Mouse (Mus musculus) megakaryocyte progenitor cell, adult 5-6 weeks (primary cell): ENCODE measurements around the gene Mzf1. TPM values are rescaled to one million over a fixed set of nuclear protein-coding genes. Genes with fewer than 3 reads are reported as not detected.

Source experiments
- ATAC-seq: replicated peaks from 2 replicates; pipeline ENCODE4 v1.8.0; 2016; ENCODE audit warnings: mild to moderate bottlenecking, moderate TSS enrichment, inconsistent platforms; ENCODE audit not compliant: poor library complexity
- total RNA-seq, 2 experiments: library from RNA; stranded (forward) in 1 of 2; stranded (reverse) in 1 of 2; fragments of 157-497, 149-512 nt in 1 of 2; fragments of 200-1000 nt in 1 of 2; gene quantifications; 2 replicates each; pipeline versions ENCODE4 v1.2.3 to v1.2.4; 2015 to 2017

Mzf1 gene
- total RNA-seq (2015): 0.37 and 1.1 TPM in 2 replicates
- total RNA-seq (2017): 0.25 and 1.1 TPM in 2 replicates

GRCm38 (mm10) chr7:13054287-13055010 is at the start of gene Mzf1:
Gene Mzf1, minus strand, starts transcription at chr7:13054764.
- peak; percentile 89 for ATAC-seq

DNA sequence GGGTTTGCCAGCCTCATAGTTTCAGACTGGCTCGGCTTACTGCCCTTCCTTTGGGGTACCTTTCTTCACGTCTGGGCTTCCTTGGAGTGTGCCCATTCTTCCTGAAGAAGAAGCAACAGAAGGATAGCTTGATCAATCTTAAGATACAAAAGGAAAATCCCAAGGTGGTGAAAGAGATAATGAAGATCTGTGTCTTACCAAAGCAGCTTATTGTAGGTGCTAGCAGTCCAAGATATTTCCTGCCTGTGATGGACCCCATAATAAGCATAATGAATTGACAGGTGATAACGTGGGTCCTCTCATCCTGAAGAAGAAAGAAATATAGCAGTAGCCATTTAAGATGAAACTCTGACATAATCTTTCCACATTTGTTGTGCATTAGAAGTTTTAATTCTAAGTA is 40.5 kb upstream of the Mzf1 start, which contains the start of gene Vmn1r85:
Vmn1r85 (minus strand) TSS at position 101 of the 400 bp plus-strand sequence.
- ATAC-seq: no peak

- no peak for ATAC-seq
These were observed 17.7 kb upstream of the Mzf1 start for GRCm38 (mm10) chr7:13072293-13072692.

DNA sequence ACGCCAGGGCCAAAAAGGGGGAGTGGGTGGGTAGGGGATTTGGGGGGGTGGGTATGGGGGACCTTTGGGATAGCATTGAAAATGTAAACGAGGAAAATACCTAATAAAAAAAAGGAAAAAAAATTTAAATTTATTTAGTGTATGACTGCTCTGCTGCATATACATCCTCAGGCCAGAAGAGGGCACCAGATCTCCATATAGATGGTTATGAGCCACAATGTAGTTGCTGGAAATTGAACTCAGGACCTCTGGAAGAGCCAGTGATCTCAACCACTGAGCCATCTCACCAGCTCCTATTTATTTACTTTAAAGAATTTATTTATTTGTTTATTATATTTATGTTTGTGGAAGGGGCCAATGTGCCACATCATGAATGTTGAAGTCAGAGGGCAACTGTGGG is 8.8 kb upstream of the Mzf1 start:
- peak; percentile 74 for ATAC-seq

DNA sequence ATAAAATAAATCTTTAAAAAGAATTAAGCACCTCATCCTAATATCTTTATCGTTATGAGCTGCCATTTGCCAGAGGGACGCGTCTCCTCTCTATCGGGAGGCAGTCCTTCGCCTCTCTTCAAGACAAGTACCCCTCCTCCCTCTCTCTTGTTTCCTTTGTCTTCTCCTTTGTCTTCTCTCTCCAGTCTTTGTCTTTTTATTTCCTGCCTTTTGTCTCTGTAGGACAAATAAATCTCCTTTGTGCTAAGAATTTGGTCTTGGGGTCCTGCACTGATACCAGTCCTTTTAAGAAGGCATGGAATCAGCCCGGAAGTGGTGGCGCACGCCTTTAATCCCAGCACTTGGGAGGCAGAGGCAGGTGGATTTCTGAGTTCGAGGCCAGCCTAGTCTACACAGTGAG is 5.0 kb upstream of the Mzf1 start:
- no peak for ATAC-seq

- no peak for ATAC-seq
These were observed 2.5 kb upstream of the Mzf1 start for GRCm38 (mm10) chr7:13056913-13057700.

DNA sequence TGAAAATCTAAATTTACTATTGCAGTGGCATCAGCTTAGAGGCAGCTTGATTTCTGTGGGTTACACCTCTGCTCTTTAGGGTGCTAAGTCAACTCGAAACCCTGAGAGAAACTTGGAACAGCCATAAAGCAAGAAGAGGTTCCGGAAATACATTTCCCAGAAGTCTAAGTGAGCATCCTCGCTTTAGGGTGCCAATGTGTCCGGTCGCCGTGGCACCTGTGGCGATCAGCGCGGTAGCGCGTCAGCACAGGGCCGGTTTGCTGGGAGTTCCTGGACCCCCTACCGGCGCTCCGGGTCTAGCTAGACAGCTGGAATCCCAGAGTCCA is 640 bp downstream of the Mzf1 start:
- no peak for ATAC-seq

- no peak for ATAC-seq
These were observed 1.1 kb downstream of the Mzf1 start for GRCm38 (mm10) chr7:13053501-13053900.

- no peak for ATAC-seq
These were observed 1.6 kb downstream of the Mzf1 start for GRCm38 (mm10) chr7:13053001-13053400.

DNA sequence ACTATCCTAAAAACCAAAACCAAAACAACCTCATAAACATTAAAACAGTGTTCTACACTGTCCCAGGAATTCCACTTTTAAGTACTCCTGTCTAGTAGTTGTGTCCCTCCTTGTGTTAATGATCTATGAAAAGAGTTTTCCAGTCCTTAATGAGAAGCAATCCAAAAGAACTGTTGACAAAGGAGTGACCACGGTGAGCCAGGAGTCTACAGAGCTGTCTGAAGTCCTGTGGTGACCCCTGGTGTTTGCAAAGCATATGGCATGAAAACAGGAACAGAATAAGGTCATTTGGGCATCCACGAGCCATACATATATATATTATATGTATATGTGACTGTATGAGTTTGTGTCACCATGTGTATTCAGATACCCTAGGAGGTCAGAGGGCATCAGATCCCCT is 8.5 kb downstream of the Mzf1 start:
- peak; percentile 81 for ATAC-seq

DNA sequence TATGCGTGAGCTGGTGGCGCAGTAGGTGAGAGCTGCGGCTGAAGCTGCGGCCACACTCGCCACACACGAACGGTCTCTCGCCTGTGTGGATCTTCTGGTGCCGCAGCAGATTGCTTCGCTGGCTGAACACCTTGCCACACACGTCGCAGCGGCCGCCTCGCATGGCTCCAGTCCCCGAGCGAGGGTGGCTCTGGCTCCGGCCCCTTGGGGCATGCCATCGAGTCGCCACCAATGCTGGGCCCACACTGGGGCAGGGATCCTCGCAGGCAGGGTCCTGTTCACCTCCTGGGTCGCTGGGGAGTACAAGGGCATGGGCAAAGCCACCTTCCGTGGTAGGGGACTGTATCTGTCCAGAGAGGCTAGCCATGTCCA is 10.3 kb downstream of the Mzf1 start:
- ATAC-seq: no peak

DNA sequence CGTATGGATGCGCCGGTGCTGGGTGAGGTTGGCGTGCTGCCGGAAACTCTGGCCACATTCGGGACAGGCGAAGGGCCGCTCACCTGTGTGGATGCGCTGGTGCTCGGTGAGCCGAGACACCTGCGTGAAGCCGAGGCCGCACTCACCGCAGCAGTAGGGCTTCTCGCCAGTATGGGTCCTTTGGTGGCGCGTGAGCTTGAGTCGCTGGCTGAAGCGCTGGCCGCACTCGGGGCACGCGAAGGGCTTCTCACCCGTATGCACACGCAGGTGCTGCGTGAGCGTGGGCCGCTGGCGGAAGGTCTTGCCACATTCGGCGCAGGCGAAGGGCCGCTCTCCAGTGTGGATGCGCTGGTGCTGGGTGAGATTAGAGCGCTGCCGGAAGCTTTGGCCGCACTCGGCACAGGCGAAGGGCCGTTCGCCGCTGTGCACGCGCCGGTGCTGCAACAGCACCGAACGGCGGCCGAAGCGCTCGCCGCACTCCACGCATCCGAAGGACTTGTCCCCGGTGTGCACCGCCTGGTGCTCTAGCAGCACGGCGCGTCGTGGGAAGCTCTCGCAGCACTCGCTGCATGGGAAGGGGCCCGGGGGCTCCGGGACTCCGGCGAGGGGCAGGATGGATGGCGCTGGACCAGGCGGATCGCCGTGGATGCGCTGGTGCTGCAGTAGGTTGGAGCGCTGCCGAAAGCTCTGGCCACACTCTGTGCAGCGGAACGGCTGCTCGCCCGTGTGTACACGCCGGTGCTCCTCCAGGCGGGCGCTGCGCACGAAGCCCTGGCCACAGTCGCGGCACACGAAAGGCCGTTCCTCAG is 10.9 kb downstream of the Mzf1 start:
- ATAC-seq: peak; percentile 33

DNA sequence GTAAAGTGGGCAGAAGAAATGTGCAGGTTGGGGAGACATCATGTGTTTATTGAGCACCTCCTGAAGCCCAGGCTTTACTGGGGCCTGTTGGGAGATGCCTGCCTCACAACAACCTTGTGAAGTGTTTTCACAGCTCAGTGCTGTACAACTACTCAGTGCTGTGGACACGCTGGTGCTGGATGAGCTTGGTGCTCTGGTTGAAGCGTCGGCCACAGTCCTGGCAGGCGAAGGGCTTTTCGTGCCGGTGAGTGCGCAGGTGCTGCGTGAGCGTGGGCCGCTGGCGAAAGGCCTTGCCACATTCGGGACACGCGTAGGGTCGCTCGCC is 11.5 kb downstream of the Mzf1 start:
- no peak for ATAC-seq

GRCm38 (mm10) chr7:13042511-13042910 is 12.1 kb downstream of the Mzf1 start:
- ATAC-seq: no peak

DNA sequence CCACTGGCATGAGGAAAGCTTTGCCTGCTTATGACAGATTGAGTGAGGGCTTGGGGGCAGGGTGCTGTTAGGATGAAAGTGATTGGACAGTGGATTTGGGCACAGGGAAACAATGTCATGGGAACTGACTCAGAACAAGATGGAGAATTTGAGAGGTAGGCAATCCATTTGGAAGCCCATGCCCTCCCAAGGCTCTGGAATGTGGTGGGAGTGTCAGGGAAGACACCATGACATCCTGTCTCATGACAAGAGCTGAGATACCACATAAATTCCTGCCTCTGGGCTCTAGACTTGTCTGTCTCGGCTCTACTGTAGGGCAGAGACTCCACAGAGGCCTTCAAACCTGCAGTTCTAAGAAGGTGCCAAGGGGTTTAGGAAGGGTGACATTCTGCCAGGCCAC is 13.3 kb downstream of the Mzf1 start:
- no peak for ATAC-seq

GRCm38 (mm10) chr7:13039181-13039580 is 15.4 kb downstream of the Mzf1 start:
- ATAC-seq: no peak

DNA sequence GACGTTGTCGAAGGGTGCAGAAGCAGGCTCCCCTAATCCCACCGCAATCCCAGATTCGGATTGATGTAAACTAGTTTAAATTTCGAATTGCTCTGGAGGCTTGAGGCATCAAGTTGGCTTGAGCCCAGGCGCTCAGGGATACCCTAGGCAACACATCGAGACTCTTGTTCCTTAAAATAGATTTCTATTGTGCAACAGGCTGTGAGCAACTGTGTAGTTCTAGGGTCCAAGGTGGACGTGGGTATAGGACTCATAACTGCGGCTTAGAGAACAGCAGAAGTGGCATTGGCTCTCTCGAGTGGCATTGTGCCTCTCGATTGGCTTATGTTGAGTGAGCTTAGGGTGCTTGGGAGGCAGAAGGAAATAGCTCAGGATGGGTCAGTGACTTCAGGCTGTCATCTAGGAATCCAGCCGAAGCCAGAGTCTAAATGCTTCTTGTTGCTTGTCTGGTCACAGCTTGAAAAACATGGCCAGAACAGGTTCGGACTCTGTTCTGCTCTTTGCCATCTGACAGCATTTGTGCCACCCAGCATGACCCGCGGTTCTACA is 15.9 kb downstream of the Mzf1 start:
- ATAC-seq: peak; percentile 24

- peak; percentile 51 for ATAC-seq
These were observed 16.5 kb downstream of the Mzf1 start, which contains the start of gene Ube2m for GRCm38 (mm10) chr7:13037901-13038555. Gene Ube2m, minus strand, starts transcription at chr7:13038275.

GRCm38 (mm10) chr7:13037366-13037765 is 17.2 kb downstream of the Mzf1 start:
- no peak for ATAC-seq

DNA sequence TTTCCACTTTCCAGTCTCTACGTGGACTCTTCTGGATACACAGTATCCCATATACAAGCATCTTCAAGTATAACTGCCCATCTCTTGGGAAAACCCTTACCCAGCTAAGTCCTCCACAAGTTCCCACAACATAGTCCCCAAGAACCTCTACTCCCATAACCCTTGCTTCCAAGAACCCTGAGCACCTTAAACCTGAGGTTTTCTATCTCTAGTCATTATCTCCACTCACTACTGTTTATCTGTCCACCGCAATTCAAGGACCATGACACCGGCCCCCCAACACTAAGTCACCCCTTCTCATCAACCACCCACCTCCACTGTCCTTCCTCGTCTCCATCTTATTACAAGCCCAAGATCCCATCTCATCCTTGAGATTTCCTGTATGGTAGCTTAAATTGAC is 17.8 kb downstream of the Mzf1 start:
- no peak for ATAC-seq
